Mouse (Mus musculus) lung, embryonic 14.5 days (tissue): ENCODE measurements around the gene Srgap2. TPM values are rescaled to one million over a fixed set of nuclear protein-coding genes. Genes with fewer than 3 reads are reported as not detected.
A peak's percentile ranks its signal among the peaks of the same experiment; 100 is the strongest.

Experiments used
- ATAC-seq: fragments of 200-750 bp; cut with Nextera tagmentation; 2 replicates; pipeline ENCODE4 v1.8.0; 2017; ENCODE audit warnings: mild to moderate bottlenecking, moderate TSS enrichment, moderate library complexity; ENCODE audit not compliant: insufficient read depth
- DNase-seq: peaks from one replicate; pipeline ENCODE4 v3.0.0-alpha.2; 2015
- H3K27ac ChIP-seq: fragments of 300-500 bp; sonication (generic); 2 replicates; pipeline ENCODE4 v1.5.1; 2014; ENCODE audit warnings: low read depth, mild to moderate bottlenecking, moderate library complexity
- H3K27me3 ChIP-seq: fragments of 300-500 bp; sonication (generic); 2 replicates; pipeline ENCODE4 v1.6.1; 2014; ENCODE audit warnings: low read length, control low read depth; ENCODE audit not compliant: insufficient read depth
- H3K36me3 ChIP-seq: fragments of 300-500 bp; sonication (generic); 2 replicates; pipeline ENCODE4 v1.6.1; 2014; ENCODE audit warnings: control low read depth; ENCODE audit not compliant: insufficient read depth
- H3K4me1 ChIP-seq: fragments of 300-500 bp; sonication (generic); 2 replicates; pipeline ENCODE4 v1.6.1; 2014; ENCODE audit warnings: antibody characterized with exemption, control low read depth; ENCODE audit not compliant: insufficient read depth
- H3K4me2 ChIP-seq: fragments of 300-500 bp; sonication (generic); 2 replicates; pipeline ENCODE4 v1.6.1; 2014; ENCODE audit warnings: mild to moderate bottlenecking
- H3K4me3 ChIP-seq: fragments of 300-500 bp; sonication (generic); 2 replicates; pipeline ENCODE4 v1.5.1; 2014; ENCODE audit warnings: low read depth, low read length
- H3K9ac ChIP-seq: fragments of 300-500 bp; sonication (generic); 2 replicates; pipeline ENCODE4 v1.6.1; 2014
- H3K9me3 ChIP-seq: fragments of 300-500 bp; sonication (generic); 2 replicates; pipeline ENCODE4 v1.6.1; 2016; ENCODE audit warnings: low read depth, low read length, control low read depth
- CTCF ChIP-seq: IDR thresholded peaks from 2 replicates; pipeline ENCODE4 v1.5.1; 2016; ENCODE audit warnings: antibody characterized with exemption, low read depth
- WGBS: fragments of 180-500 bp; shearing (Covaris S2); extraction: QIAGEN DNeasy Blood & Tissue Kit; methylation state at CpG from one replicate; pipeline ENCODE4 v1.1.7; 2014; 5-methylcytosine and 5-hydroxymethylcytosine counted together
- polyA plus RNA-seq: library from polyadenylated mRNA; unstranded; fragments of >200 nt; fragmentation: Nextera tagmentation; extraction: Ambion mirVana; gene quantifications from 2 replicates; pipeline ENCODE4 v1.2.1, GENCODE M21; 2014

Srgap2 gene
- polyA plus RNA-seq, 1 experiment from 2014 or later: 21.2 TPM

DNA sequence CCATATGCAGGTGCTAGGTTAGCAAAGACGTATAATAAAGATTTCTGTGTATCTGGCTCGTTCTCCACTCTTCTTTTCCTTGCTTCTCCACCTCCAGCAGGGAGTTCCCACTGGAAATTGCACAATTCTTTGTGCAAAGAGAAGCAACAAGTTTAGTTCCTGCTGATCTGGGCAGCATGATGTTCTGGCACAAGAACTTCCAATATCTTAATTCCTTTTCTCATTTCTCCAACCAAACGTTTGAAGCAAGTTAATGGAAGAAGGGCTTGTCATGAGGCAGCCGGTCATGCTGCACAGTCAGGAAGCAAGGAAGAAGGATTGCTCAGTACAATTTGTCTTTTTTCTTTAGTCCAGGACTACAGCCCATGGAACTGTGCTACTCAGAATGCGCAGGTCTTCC is 78.8 kb downstream of the Srgap2 start:
- no peak overlapping the region for H3K9ac ChIP-seq
- H3K4me1 ChIP-seq: no peaks in the 10 kb centered on the region
- no peak for DNase-seq
- H3K27me3 ChIP-seq: no peaks in the 10 kb centered on the region
- ATAC-seq: no peak
- no peak overlapping the region for H3K27ac ChIP-seq
- H3K4me2 ChIP-seq: no peak overlapping the region
- no peaks in the 10 kb centered on the region for H3K9me3 ChIP-seq
- 78% methylated on average over 5 of the region's 5 CpGs for WGBS
- H3K4me3 ChIP-seq: no peak overlapping the region
- H3K36me3 ChIP-seq: no peaks in the 10 kb centered on the region
- no peak for TF ChIP-seq CTCF

DNA sequence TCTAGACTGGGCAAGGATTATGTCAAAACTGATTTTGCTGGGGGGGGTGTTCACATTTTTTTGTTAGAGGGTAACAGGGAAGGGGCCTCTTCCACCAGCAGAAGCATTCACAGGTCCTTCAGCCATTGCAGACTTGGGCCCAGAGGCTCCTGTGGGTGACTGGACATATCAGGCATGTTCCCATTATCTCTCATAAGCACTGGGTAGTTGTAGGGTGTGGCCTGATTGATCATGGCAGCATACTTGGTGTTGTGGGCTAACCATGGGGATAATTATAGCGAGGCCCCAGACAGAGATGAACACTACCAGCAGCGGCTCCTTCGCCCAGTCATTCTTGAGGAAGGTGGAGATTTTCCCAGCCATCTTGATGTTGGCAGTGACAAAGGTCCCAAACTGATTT is 79.8 kb downstream of the Srgap2 start:
- Histone ChIP-seq H3K27ac (no peak overlapping the region), H3K9me3 (no peaks in the 10 kb centered on the region), H3K4me1 (no peaks in the 10 kb centered on the region), H3K4me3 (no peak overlapping the region), H3K27me3 (no peaks in the 10 kb centered on the region), H3K4me2 (no peak overlapping the region), H3K36me3 (no peaks in the 10 kb centered on the region), H3K9ac (no peak overlapping the region)
- no peak for DNase-seq
- peak; percentile 62; the same call in 1 of the 2 replicates for ATAC-seq
- WGBS: 93% methylated on average over 3 of the region's 3 CpGs
- TF ChIP-seq CTCF: no peak

DNA sequence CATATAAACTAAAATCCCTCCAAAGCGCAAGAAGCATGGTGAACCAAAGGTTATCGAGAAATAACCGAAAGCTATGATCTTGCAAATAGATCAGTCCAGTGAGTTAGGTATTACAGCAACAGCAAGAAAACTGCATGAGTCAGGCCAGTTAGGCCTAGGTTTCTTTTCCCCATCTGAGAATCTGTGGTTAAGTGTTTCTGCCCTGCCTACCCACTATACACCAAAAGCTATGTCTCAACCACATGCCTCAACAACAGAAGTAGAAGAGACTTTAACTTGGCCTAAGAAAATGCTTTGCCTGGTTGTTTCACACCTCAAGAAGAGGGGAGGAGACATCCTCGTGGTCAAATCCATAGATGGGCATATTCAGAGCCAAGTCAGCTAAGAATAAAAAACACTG is 80.6 kb downstream of the Srgap2 start:
- WGBS: 88% methylated on average over 4 of the region's 4 CpGs
- H3K36me3 ChIP-seq: no peaks in the 10 kb centered on the region

DNA sequence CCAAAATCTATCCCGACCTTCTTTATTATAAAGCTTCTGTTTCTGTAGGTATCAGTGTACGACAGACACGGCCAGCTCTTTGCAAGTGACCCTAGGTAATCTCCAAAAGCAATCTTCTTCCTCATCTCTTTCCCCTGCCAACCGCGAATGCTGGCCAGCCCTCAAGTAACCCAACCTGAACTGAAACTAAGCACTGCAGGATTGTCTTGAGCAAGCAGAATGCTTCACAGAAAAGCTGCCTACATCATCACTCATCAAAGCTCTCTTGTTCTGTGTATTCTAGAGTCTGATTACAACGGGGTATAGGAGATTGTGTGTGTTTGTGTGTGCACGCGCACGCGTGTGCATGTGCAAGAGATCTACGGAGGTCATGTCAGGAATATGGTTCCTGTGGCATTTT is 88.6 kb downstream of the Srgap2 start:
- TF ChIP-seq CTCF: no peak
- no peaks in the 10 kb centered on the region for H3K36me3 ChIP-seq

More for the DNA sequence above, 80.6 kb downstream of the Srgap2 start:
- Histone ChIP-seq H3K4me1 (no peaks in the 10 kb centered on the region), H3K9ac (no peak overlapping the region), H3K27me3 (no peaks in the 10 kb centered on the region), H3K4me3 (no peak overlapping the region), H3K9me3 (no peaks in the 10 kb centered on the region), H3K27ac (no peak overlapping the region), H3K4me2 (no peak overlapping the region)
- DNase-seq (no peak), ATAC-seq (no peak)
- TF ChIP-seq CTCF: no peak

DNA sequence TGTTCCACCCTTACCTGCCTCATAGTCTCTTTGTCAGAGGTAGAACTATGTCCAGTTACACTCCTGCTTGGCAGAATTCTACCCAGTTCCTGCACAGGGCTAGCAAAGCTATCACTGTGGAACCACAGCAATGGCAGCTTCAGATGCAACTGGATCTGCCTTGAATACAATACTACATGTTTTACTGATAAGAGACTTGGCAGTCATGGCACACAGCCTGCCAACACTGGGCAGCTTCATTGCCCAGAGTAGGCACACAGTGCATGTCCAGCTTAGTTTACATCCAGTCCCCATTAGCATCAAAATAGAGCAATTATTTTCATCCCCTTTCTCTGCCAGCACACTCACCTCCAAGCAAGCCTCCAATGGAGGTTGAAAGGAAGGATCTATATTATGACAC is 89.2 kb downstream of the Srgap2 start:
- TF ChIP-seq CTCF: no peak
- Histone ChIP-seq H3K27me3 (no peaks in the 10 kb centered on the region), H3K4me2 (no peak overlapping the region), H3K36me3 (no peaks in the 10 kb centered on the region), H3K4me1 (no peaks in the 10 kb centered on the region), H3K9me3 (no peaks in the 10 kb centered on the region), H3K4me3 (no peak overlapping the region), H3K9ac (no peak overlapping the region), H3K27ac (no peak overlapping the region)
- ATAC-seq: no peak
- DNase-seq: no peak

More for the DNA sequence above, 88.6 kb downstream of the Srgap2 start:
- DNase-seq (no peak), ATAC-seq (no peak)
- no peak overlapping the region for H3K9ac ChIP-seq
- no peaks in the 10 kb centered on the region for H3K27me3 ChIP-seq
- no peaks in the 10 kb centered on the region for H3K4me1 ChIP-seq
- H3K9me3 ChIP-seq: no peaks in the 10 kb centered on the region
- H3K4me2 ChIP-seq: no peak overlapping the region
- WGBS: 81% methylated on average over 11 of the region's 11 CpGs
- H3K27ac ChIP-seq: no peak overlapping the region
- H3K4me3 ChIP-seq: no peak overlapping the region

DNA sequence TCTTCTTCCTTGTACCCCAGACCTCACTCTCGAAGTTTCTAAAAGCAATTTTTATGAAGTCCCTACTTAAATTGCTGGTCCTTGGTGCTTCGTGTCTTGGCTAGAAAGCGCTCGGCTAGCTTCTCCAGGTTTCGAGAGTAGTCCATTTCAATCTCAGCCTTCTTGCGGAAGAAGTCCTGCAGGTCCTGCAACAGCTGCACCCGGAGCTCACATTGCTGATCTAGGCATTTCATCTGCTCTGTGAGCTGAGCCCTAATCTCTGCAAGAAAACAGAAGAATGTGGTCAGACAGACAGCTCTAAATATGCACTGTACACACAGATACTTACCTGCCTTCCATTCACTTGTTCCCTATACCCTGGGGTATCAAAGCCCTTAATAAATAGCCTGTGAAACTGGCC is 90.5 kb downstream of the Srgap2 start:
- no peak for DNase-seq
- 64% methylated on average over 7 of the region's 7 CpGs for WGBS
- TF ChIP-seq CTCF: no peak

DNA sequence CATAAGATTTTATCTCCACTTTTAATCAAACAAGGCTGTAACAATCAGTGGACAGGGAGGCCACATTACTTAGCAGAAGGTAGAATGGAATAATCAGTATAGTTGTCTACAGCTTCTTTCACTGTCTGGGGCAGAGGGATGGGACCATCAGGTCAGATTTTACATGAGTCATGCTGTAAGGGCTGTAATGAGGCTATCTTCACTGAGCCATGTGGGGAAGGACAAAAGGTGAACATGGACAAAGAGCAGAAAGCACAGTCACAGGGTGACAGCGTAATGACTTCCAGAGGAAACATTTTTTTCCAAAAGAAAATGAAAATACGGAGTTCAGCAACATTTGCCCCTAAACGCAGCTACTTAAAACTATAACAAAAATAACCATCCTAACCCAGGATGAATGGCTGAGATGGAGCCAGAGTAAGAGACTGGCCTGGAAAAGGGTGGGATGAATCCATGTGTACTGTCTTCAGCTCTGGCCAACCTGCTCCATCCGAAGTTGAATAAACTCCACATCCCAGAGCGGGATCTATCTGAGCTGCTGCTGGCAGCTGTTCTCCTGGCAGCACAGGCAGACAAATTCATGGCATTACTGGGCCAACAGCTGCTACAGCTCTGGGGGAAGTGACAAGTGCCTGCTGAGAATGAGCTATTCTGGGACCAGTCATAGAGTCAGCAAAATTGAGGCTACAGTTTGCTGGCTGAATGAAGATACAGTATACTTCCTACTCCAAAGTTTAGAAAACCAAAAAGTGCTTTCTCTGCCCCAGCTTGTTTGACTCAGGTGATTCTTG is 95.5 kb downstream of the Srgap2 start:
- no peak overlapping the region for H3K4me2 ChIP-seq
- ATAC-seq: peak; percentile 89; the same call in 1 of the 2 replicates
- WGBS: 66% methylated on average over 5 of the region's 5 CpGs

More for the DNA sequence above, 90.5 kb downstream of the Srgap2 start:
- Histone ChIP-seq H3K27me3 (no peaks in the 10 kb centered on the region), H3K4me3 (no peak overlapping the region), H3K4me1 (no peaks in the 10 kb centered on the region), H3K36me3 (no peaks in the 10 kb centered on the region), H3K9ac (no peak overlapping the region), H3K9me3 (no peaks in the 10 kb centered on the region), H3K4me2 (no peak overlapping the region), H3K27ac (0 out of 2 replicates have a peak overlapping the region, but pooled peaks have one; percentile 18)
- no peak for ATAC-seq

More for the DNA sequence above, 95.5 kb downstream of the Srgap2 start:
- H3K4me3 ChIP-seq: no peak overlapping the region
- H3K27me3 ChIP-seq: no peaks in the 10 kb centered on the region
- DNase-seq: peak; percentile 79
- H3K9me3 ChIP-seq: no peaks in the 10 kb centered on the region
- no peak overlapping the region for H3K27ac ChIP-seq
- H3K36me3 ChIP-seq: no peaks in the 10 kb centered on the region
- H3K9ac ChIP-seq: no peak overlapping the region
- no peak for TF ChIP-seq CTCF
- peaks cover 14% of the 10 kb centered on the region; the same call in 1 of the 2 replicates for H3K4me1 ChIP-seq
